Mouse (Mus musculus): ENCODE measurements at regions not wholly inside any gene's neighbourhood (a gene's known extent, or its start where the extent isn't known, plus 50 kb on each side); places are given as distances from the start of the nearest gene placed in this dataset.

DNA sequence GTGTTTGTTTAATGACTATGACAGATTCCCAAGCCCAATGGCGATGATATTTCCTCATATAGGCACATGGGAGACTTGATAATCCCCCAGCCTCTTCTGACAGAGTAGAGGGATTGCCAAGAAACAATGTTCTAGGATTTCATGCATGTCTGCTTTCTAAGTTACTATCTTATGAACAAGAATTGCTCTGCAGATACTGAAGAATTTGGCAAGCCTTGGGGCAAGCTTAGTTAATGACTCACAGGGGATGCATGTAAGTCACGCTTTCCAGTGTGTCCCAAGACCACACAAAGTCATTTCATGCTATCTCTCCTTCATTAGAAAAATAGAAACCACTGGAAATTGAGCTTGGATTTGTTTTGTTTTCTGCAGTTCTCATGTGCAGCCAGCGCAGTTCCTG, 376.2 kb downstream of the Dcdc2c start:
- TF ChIP-seq CTCF (IDR thresholded peaks at IDR 0.05; ENCODE audit: control insufficient read depth, insufficient read depth, insufficient read length) = no peak
- no peak for TF ChIP-seq CEBPB (IDR thresholded peaks at IDR 0.05; ENCODE audit: low read depth)
- no peak for TF ChIP-seq MAX (IDR thresholded peaks at IDR 0.05)
- TF ChIP-seq FOSL1 (IDR thresholded peaks at IDR 0.05; ENCODE audit: insufficient read depth, low read length, poor library complexity, severe bottlenecking) = no peak
- no peak for TF ChIP-seq USF1 (IDR thresholded peaks at IDR 0.05; ENCODE audit: low read depth)
